Mouse (Mus musculus): ENCODE measurements around the gene Nim1k. TPM values are rescaled to one million over a fixed set of nuclear protein-coding genes. Genes with fewer than 3 reads are reported as not detected.

Nim1k gene
- polyA plus RNA-seq, 1 experiment from 2014 or later: 1.5 TPM

GRCm38 (mm10) chr13:119753859-119754634 is 1.6 kb downstream of the Nim1k start:
- H3K4me3 ChIP-seq: 0 out of 2 replicates have a peak overlapping the region, but pooled peaks have one; percentile 70
- DNase-seq (ENCODE audit: low spot score): no peak

GRCm38 (mm10) chr13:119746930-119747329 is 8.8 kb downstream of the Nim1k start:
- H3K4me3 ChIP-seq: no peak overlapping the region
- H3K27me3 ChIP-seq (ENCODE audit: insufficient read depth, poor library complexity, severe bottlenecking): no peaks in the 10 kb centered on the region
- no peak for DNase-seq (ENCODE audit: low spot score)
- no peak overlapping the region for H3K27ac ChIP-seq
- WGBS: 93% methylated on average over 4 of the region's 4 CpGs
- H3K4me1 ChIP-seq (replicated peaks): peaks cover 7% of the 10 kb centered on the region
- no peaks in the 10 kb centered on the region for H3K36me3 ChIP-seq
- no peaks in the 10 kb centered on the region for H3K9me3 ChIP-seq

More at GRCm38 (mm10) chr13:119753859-119754634, 1.6 kb downstream of the Nim1k start:
- H3K9me3 ChIP-seq: no peaks in the 10 kb centered on the region
- peaks cover 26% of the 10 kb centered on the region for H3K4me1 ChIP-seq (replicated peaks)
- no peak overlapping the region for H3K27ac ChIP-seq
- H3K27me3 ChIP-seq (ENCODE audit: insufficient read depth, poor library complexity, severe bottlenecking): no peaks in the 10 kb centered on the region
- 57% methylated on average over 9 of the region's 9 CpGs for WGBS
- peaks cover 2% of the 10 kb centered on the region; the same call in 1 of the 2 replicates for H3K36me3 ChIP-seq

GRCm38 (mm10) chr13:119743470-119743869 is 12.2 kb downstream of the Nim1k start:
- Histone ChIP-seq H3K36me3 (no peaks in the 10 kb centered on the region), H3K9me3 (no peaks in the 10 kb centered on the region), H3K27me3 (ENCODE audit: insufficient read depth, poor library complexity, severe bottlenecking) (no peaks in the 10 kb centered on the region), H3K27ac (no peak overlapping the region), H3K4me1 (replicated peaks) (peaks cover 19% of the 10 kb centered on the region), H3K4me3 (no peak overlapping the region)
- 73% methylated on average over 3 of the region's 3 CpGs for WGBS
- no peak for DNase-seq (ENCODE audit: low spot score)

- peaks cover 19% of the 10 kb centered on the region for H3K4me1 ChIP-seq (replicated peaks)
- H3K9me3 ChIP-seq: no peaks in the 10 kb centered on the region
- H3K27me3 ChIP-seq (ENCODE audit: insufficient read depth, poor library complexity, severe bottlenecking): no peaks in the 10 kb centered on the region
- DNase-seq (ENCODE audit: low spot score): no peak
- H3K4me3 ChIP-seq: no peak overlapping the region
- no peaks in the 10 kb centered on the region for H3K36me3 ChIP-seq
- no peak overlapping the region for H3K27ac ChIP-seq
- WGBS: 83% methylated on average over 6 of the region's 6 CpGs
Measured at GRCm38 (mm10) chr13:119742711-119743415, 12.8 kb downstream of the Nim1k start.

- peak overlapping the region; percentile 78 for H3K27ac ChIP-seq
- DNase-seq (ENCODE audit: low spot score): peak; percentile 54
- no peaks in the 10 kb centered on the region for H3K27me3 ChIP-seq (ENCODE audit: insufficient read depth, poor library complexity, severe bottlenecking)
- H3K9me3 ChIP-seq: no peaks in the 10 kb centered on the region
- no peaks in the 10 kb centered on the region for H3K36me3 ChIP-seq
- peaks cover 19% of the 10 kb centered on the region for H3K4me1 ChIP-seq (replicated peaks)
- peak overlapping the region; percentile 46 for H3K4me3 ChIP-seq
- 6% methylated on average over 19 of the region's 19 CpGs for WGBS
Measured at GRCm38 (mm10) chr13:119741390-119742237, 14.1 kb downstream of the Nim1k start.

GRCm38 (mm10) chr13:119731448-119731847 is 24.2 kb downstream of the Nim1k start:
- Histone ChIP-seq H3K9me3 (no peaks in the 10 kb centered on the region), H3K4me3 (no peak overlapping the region), H3K27ac (no peak overlapping the region), H3K4me1 (replicated peaks) (peaks cover 8% of the 10 kb centered on the region), H3K36me3 (no peaks in the 10 kb centered on the region), H3K27me3 (ENCODE audit: insufficient read depth, poor library complexity, severe bottlenecking) (no peaks in the 10 kb centered on the region)
- no peak for DNase-seq (ENCODE audit: low spot score)
- WGBS: 52% methylated on average over 6 of the region's 6 CpGs

- Histone ChIP-seq H3K27ac (no peak overlapping the region), H3K36me3 (no peaks in the 10 kb centered on the region), H3K27me3 (ENCODE audit: insufficient read depth, poor library complexity, severe bottlenecking) (no peaks in the 10 kb centered on the region), H3K9me3 (no peaks in the 10 kb centered on the region), H3K4me1 (replicated peaks) (peaks cover 8% of the 10 kb centered on the region), H3K4me3 (no peak overlapping the region)
- 88% methylated on average over 7 of the region's 7 CpGs for WGBS
- no peak for DNase-seq (ENCODE audit: low spot score)
Measured at GRCm38 (mm10) chr13:119729406-119729805, 26.3 kb downstream of the Nim1k start.

GRCm38 (mm10) chr13:119727608-119728387 is 27.9 kb downstream of the Nim1k start:
- 65% methylated on average over 26 of the region's 26 CpGs for WGBS
- no peak overlapping the region for H3K4me3 ChIP-seq
- H3K36me3 ChIP-seq: no peaks in the 10 kb centered on the region
- H3K9me3 ChIP-seq: no peaks in the 10 kb centered on the region
- peak overlapping the region; percentile 50; the same call in 1 of the 2 replicates for H3K27ac ChIP-seq
- H3K4me1 ChIP-seq (replicated peaks): peaks cover 8% of the 10 kb centered on the region
- H3K27me3 ChIP-seq (ENCODE audit: insufficient read depth, poor library complexity, severe bottlenecking): no peaks in the 10 kb centered on the region
- DNase-seq (ENCODE audit: low spot score): no peak

- Histone ChIP-seq H3K4me1 (replicated peaks) (peaks cover 8% of the 10 kb centered on the region), H3K36me3 (no peaks in the 10 kb centered on the region), H3K27me3 (ENCODE audit: insufficient read depth, poor library complexity, severe bottlenecking) (no peaks in the 10 kb centered on the region), H3K9me3 (no peaks in the 10 kb centered on the region), H3K4me3 (no peak overlapping the region), H3K27ac (no peak overlapping the region)
- 87% methylated on average over 7 of the region's 7 CpGs for WGBS
- DNase-seq (ENCODE audit: low spot score): no peak
Measured at GRCm38 (mm10) chr13:119724541-119724940, 31.1 kb downstream of the Nim1k start.

- Histone ChIP-seq H3K9me3 (no peaks in the 10 kb centered on the region), H3K27me3 (ENCODE audit: insufficient read depth, poor library complexity, severe bottlenecking) (no peaks in the 10 kb centered on the region), H3K27ac (no peak overlapping the region), H3K4me3 (no peak overlapping the region), H3K4me1 (replicated peaks) (peaks cover 8% of the 10 kb centered on the region), H3K36me3 (no peaks in the 10 kb centered on the region)
- no peak for DNase-seq (ENCODE audit: low spot score)
- 81% methylated on average over 5 of the region's 5 CpGs for WGBS
Measured at GRCm38 (mm10) chr13:119723368-119723767, 32.3 kb downstream of the Nim1k start.

- WGBS: 95% methylated on average over 3 of the region's 3 CpGs
- no peak overlapping the region for H3K27ac ChIP-seq
Measured at GRCm38 (mm10) chr13:119722447-119722846, 33.2 kb downstream of the Nim1k start.

GRCm38 (mm10) chr13:119716105-119716504 is 39.6 kb downstream of the Nim1k start:
- 84% methylated on average over 2 of the region's 2 CpGs for WGBS
- Histone ChIP-seq H3K36me3 (peaks cover 17% of the 10 kb centered on the region), H3K4me3 (no peak overlapping the region), H3K4me1 (replicated peaks) (no peaks in the 10 kb centered on the region), H3K9me3 (no peaks in the 10 kb centered on the region), H3K27me3 (ENCODE audit: insufficient read depth, poor library complexity, severe bottlenecking) (no peaks in the 10 kb centered on the region), H3K27ac (no peak overlapping the region)
- no peak for DNase-seq (ENCODE audit: low spot score)

More at GRCm38 (mm10) chr13:119722447-119722846, 33.2 kb downstream of the Nim1k start:
- no peaks in the 10 kb centered on the region for H3K36me3 ChIP-seq
- H3K4me1 ChIP-seq (replicated peaks): no peaks in the 10 kb centered on the region
- no peak overlapping the region for H3K4me3 ChIP-seq
- H3K27me3 ChIP-seq (ENCODE audit: insufficient read depth, poor library complexity, severe bottlenecking): no peaks in the 10 kb centered on the region
- H3K9me3 ChIP-seq: no peaks in the 10 kb centered on the region
- DNase-seq (ENCODE audit: low spot score): no peak
